Mouse (Mus musculus): ENCODE measurements around the gene Hecw2.

The Hecw2 gene

DNA sequence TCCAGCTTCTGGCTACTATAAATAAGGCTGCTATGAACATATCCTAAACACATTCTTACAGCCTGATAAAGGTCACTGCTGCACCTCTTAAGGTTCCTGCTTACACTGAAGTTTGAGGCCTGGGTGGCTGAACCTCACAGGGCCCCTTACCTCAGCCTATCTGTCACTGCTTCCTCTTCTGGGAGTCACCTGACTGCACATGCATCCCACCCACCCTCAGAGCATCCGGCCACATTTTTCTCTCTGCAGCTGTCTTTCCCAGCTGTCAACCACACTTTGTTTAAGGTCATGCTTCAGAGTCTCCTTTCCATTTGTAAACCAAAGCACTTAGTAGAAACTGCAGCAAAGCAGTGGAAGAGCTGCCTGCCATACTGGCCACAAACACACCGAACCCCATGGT, 403.6 kb downstream of the Hecw2 start:
- CTCF ChIA-PET, result interaction anchor here (1.1 kb wide), 1 partner anchor 26 kb away, joined by 4 read pairs; no protein-coding TSS in a partner anchor

GRCm38 (mm10) chr1:53784721-53785418, 410.1 kb downstream of the Hecw2 start, which contains the start of gene Stk17b:
Gene Stk17b, minus strand, starts transcription at chr1:53785224.
- CTCF ChIA-PET, result interaction anchor here (0.6 to 0.7 kb wide), 2 partner anchors 9 to 12 kb away, joined by 4 to 7 read pairs; no protein-coding TSS in a partner anchor

GRCm38 (mm10) chr1:53784291-53784720, 410.7 kb downstream of the Hecw2 start:
- CTCF ChIA-PET, result interaction anchor here (0.6 kb wide), 1 partner anchor 8 kb away, joined by 4 read pairs; no protein-coding TSS in a partner anchor

DNA sequence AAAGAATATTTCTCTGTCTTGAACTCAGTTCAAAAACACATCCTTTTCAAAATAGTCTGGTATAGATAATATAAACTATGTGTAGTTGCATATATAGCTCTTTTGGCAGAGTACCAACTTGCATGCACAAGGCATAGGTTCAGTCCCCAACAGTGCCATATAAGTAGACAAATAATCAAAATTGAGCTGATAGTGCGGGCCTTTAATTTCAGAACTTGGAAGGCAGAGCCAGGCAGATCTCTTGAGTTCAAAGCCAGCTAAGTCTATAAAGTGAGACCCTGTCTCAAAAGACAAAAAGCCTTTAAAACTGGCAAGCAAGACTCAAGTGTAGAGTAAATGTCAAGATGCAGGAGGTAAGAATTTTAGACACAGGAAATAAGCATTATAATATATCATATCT, 412.0 kb downstream of the Hecw2 start:
- CTCF ChIA-PET, result interaction anchor here (1.1 kb wide), 1 partner anchor 8 kb away, joined by 6 read pairs; no protein-coding TSS in a partner anchor

DNA sequence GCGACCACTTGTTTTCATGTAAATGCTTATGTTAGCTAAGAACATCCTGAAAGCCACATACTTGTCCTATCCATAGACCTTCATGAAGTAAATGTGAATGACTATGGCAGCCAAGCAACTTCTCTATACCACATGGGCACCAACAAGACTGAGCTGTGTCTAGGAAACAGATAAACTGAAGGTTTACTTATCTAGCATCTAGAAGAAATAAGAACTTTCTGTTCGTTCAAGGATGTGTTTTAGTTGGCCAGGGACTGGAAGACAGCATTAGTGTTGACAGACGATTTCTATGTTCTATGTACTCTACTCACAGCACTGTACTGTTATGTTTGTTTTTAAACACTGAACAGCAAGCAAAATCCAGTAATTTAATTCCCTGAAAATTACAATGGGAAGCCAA, 412.9 kb downstream of the Hecw2 start:
- CTCF ChIA-PET, result no interaction called here

DNA sequence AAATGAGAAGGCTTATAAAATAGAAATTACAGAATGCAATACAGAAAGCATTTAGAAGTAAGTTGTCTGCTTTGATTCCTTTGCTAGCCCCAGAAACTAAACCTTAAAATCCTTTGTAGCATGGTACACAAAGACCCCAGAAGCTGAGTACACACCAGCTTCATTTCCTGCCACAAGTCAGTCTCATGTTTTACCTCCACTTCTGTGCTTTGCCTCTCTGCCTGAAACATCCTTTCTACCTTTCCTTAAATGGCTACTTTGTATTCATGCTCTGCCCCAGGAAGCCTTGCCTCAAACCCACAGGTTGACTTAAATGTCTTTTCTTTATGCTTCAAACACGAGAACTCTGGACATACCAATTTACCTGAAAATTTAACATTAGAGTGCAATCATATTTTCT, 413.7 kb downstream of the Hecw2 start:
- CTCF ChIA-PET, result no interaction called here

DNA sequence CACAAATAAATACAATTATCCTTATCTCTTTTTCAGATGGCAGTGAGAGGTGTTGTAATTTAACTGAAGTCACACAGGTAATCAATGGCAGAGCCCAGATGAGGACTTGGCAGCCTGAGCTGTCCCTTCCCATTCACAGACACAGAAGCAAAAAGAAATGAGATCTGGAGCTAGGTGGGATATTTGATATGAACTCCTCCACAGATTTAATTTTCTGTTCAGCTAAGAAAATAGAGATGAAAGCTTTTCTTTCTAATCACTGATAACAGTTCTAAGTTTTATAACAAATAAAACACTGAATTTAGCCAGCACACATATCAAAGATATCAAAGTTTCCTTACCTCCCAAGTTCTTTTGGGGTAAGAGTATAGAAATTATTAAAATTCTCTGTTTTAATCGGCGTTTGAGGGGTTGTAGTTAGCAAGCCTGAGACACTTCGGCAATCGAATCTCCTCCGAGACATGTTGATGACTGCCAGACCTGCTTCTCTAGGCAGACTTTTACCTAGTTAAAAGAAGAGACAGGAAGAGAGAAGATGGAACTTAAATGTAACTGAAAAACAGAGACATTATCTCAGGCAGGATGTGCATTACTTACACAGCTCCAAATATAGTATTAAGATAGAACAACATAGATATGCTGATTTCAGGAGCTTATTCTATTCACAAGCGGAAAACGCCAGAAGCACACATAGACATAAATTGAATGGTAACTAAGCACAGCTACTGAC, 418.6 kb downstream of the Hecw2 start:
- CTCF ChIA-PET, result interaction anchor here (0.9 to 1.1 kb wide), 2 partner anchors 8 to 80 kb away, joined by 3 to 4 read pairs; no protein-coding TSS in a partner anchor

GRCm38 (mm10) chr1:53775545-53775944, 419.4 kb downstream of the Hecw2 start:
- CTCF ChIA-PET, result interaction anchor here (0.9 to 1.5 kb wide), 3 partner anchors 9 to 81 kb away, joined by 3 to 5 read pairs (median 4); no protein-coding TSS in a partner anchor

DNA sequence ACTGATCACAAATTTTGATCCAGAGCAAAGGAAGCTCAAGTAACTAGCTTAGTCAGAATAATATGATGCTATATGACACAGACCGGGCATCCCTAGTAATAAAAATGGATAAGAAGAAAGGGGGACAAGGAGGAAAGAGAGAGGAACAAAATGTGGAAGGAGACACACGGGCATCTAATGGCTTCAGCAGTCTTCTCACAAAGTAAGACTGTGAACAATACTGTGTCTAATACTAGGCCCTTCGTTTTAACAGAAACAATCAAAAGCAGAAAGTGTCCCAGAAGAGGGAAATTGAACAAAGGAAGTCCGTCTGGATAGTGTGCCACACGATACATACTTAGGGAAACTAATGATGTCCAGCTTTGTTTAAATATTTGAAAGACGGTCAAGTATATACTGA, 419.9 kb downstream of the Hecw2 start:
- CTCF ChIA-PET, result interaction anchor here (1.1 to 1.5 kb wide), 3 partner anchors 8 to 71 kb away, joined by 5 to 6 read pairs (median 5); no protein-coding TSS in a partner anchor

DNA sequence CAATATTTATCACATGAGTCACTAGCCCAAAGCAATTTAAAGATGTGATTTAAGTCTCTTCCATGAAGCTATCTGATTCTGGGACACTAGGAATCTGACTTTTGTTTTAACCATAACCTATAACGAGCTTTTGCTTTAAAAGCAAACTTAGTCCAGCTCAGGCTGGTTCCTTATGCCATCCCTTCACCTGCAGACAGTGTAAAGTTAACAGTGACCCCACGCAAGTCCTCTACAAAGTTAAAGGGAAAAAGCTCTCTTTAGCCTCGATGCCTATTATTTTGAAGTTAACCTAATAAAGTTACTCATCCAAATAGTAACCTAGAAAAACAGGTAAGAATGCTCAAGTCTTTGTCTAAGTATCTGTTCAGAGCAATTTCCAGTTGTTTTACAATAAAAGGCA, 420.4 kb downstream of the Hecw2 start:
- CTCF ChIA-PET, result interaction anchor here (0.8 to 1.5 kb wide), 4 partner anchors 8 to 72 kb away, joined by 3 to 6 read pairs (median 5); no protein-coding TSS in a partner anchor

DNA sequence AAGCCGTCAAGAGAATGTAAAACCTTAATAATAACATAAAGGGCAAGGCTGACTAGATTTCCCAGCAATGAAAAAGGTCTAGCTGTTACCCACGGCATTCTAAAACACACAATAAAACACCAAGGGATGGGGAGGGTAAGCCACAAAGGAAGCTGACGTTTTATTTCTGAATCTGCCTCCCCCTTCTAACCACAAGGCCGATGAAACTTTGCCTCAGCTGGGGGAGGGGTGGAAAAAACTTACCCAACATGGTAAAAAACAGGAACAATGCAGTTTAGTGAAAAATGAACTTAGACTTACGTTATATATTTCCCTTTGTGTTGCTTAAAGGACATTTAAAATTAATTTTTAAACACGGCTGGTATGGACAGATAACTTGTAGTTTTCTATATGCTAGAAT, 421.0 kb downstream of the Hecw2 start:
- CTCF ChIA-PET, result interaction anchor here (0.8 to 1.5 kb wide), 4 partner anchors 9 to 72 kb away, joined by 3 to 6 read pairs (median 5); no protein-coding TSS in a partner anchor

DNA sequence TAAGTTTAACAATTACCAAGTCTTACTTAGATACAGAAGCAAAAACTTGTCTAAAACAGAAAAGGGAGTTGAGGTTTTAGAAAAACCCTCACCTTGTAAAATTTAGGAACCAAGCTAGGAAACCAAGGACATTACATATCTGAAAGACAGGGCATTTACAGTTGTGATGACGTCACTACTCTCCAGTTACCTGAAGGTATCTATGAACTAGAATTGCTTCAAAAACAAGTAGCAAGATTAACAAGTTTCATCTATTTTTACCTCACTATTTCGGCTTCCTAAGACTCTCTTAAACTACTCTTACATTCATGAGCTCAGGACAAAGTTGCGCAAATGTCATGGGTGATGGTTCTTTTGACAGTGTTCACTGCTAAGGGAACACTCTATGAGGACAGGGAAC, 422.0 kb downstream of the Hecw2 start:
- CTCF ChIA-PET, result interaction anchor here (0.6 to 1.5 kb wide), 3 partner anchors 13 to 80 kb away, joined by 3 to 16 read pairs (median 7); no protein-coding TSS in a partner anchor

GRCm38 (mm10) chr1:53771476-53771875, 423.5 kb downstream of the Hecw2 start:
- CTCF ChIA-PET, result no interaction called here

GRCm38 (mm10) chr1:53766112-53766511, 428.9 kb downstream of the Hecw2 start:
- CTCF ChIA-PET, result interaction anchor here (0.5 kb wide), 1 partner anchor 122 kb away, joined by 5 read pairs; no protein-coding TSS in a partner anchor

GRCm38 (mm10) chr1:53757316-53757715, 437.7 kb downstream of the Hecw2 start:
- CTCF ChIA-PET, result no interaction called here

Data from spleen, embryonic (tissue).